Mouse (Mus musculus) adrenal gland, adult 18-20 months (tissue): ENCODE results near the gene Znrf4. TPM values are rescaled to one million over a fixed set of nuclear protein-coding genes. Genes with fewer than 3 reads are reported as not detected.

Experiments used
- DNase-seq, 2 experiments: peaks; one replicate each; pipeline ENCODE4 v3.0.0; 2021 to 2022; ENCODE audit warnings: low spot score in 2 of 2
- long read RNA-seq, 2 experiments: library from polyadenylated mRNA; stranded (forward); transcript quantifications; one replicate each; pipeline ENCODE4 v2.0.0; 2021
- total RNA-seq, 2 experiments: library from RNA; stranded (reverse); gene quantifications; 1 replicate in 1 of 2; 2 replicates in 1 of 2; pipeline ENCODE4 v1.2.3; 2021

Gene Znrf4
- total RNA-seq = not detected
- long read RNA-seq, experiment 1 = 0 reads
- long read RNA-seq, experiment 2 = 0 reads

- DNase-seq = no peak
Observed at GRCm38 (mm10) chr17:56512310-56512709, at the start of gene Znrf4. TSS of gene Znrf4 (minus strand) at chr17:56512431.

GRCm38 (mm10) chr17:56561866-56562265, 49.6 kb upstream of the Znrf4 start:
- no peak for DNase-seq

- no peak for DNase-seq
Observed at GRCm38 (mm10) chr17:56560131-56560530, 47.9 kb upstream of the Znrf4 start.

- DNase-seq = no peak
Observed at GRCm38 (mm10) chr17:56559386-56559785, 47.2 kb upstream of the Znrf4 start.

- peak; percentile 70 to 71 for DNase-seq
Observed at GRCm38 (mm10) chr17:56558448-56558847, 46.2 kb upstream of the Znrf4 start.

GRCm38 (mm10) chr17:56554122-56554551, 41.9 kb upstream of the Znrf4 start, which contains the start of gene Gm20219:
TSS of gene Gm20219 (minus strand) at chr17:56554387.
- no peak for DNase-seq

- peak; percentile 55 to 64 for DNase-seq
Observed at GRCm38 (mm10) chr17:56552781-56553363, 40.6 kb upstream of the Znrf4 start.

- peak in 1 of 2 experiments; percentile 13 for DNase-seq
Observed at GRCm38 (mm10) chr17:56551841-56552581, 39.8 kb upstream of the Znrf4 start.

- peak in 1 of 2 experiments; percentile 17 for DNase-seq
Observed at GRCm38 (mm10) chr17:56550784-56551475, 38.7 kb upstream of the Znrf4 start.

GRCm38 (mm10) chr17:56548605-56549105, 36.4 kb upstream of the Znrf4 start:
- no peak for DNase-seq

- DNase-seq = peak in 1 of 2 experiments; percentile 14
Observed at GRCm38 (mm10) chr17:56547846-56548604, 35.8 kb upstream of the Znrf4 start.

- peak in 1 of 2 experiments; percentile 16 for DNase-seq
Observed at GRCm38 (mm10) chr17:56547116-56547845, 35.0 kb upstream of the Znrf4 start.

GRCm38 (mm10) chr17:56546576-56546975, 34.3 kb upstream of the Znrf4 start:
- DNase-seq = no peak

- DNase-seq = no peak
Observed at GRCm38 (mm10) chr17:56545945-56546344, 33.7 kb upstream of the Znrf4 start.

GRCm38 (mm10) chr17:56544699-56545387, 32.6 kb upstream of the Znrf4 start:
- peak in 1 of 2 experiments; percentile 12 for DNase-seq

- no peak for DNase-seq
Observed at GRCm38 (mm10) chr17:56543684-56544224, 31.5 kb upstream of the Znrf4 start.

GRCm38 (mm10) chr17:56542736-56543135, 30.5 kb upstream of the Znrf4 start:
- no peak for DNase-seq

GRCm38 (mm10) chr17:56540562-56540975, 28.3 kb upstream of the Znrf4 start:
- DNase-seq = peak in 1 of 2 experiments; percentile 15

GRCm38 (mm10) chr17:56537912-56538311, 25.7 kb upstream of the Znrf4 start:
- DNase-seq = peak in 1 of 2 experiments; percentile 13
